Mouse (Mus musculus) erythroblast, embryonic 14.5 days (primary cell): Measurements from ENCODE around the gene Cdc25b. TPM values are rescaled to one million over a fixed set of nuclear protein-coding genes. Genes with fewer than 3 reads are reported as not detected.

ENCODE experiments used
- H3K27me3 ChIP-seq: 2 replicates; pipeline ENCODE4 v1.6.1; 2012; ENCODE audit warnings: inconsistent platforms; ENCODE audit not compliant: control insufficient read depth
- H3K36me3 ChIP-seq: 2 replicates; pipeline ENCODE4 v1.6.1; 2012; ENCODE audit warnings: mild to moderate bottlenecking, inconsistent platforms; ENCODE audit not compliant: control insufficient read depth
- H3K4me1 ChIP-seq: 2 replicates; pipeline ENCODE4 v1.6.1; 2012; ENCODE audit warnings: inconsistent platforms; ENCODE audit not compliant: control insufficient read depth
- H3K4me3 ChIP-seq: replicated peaks from 2 replicates; pipeline ENCODE3; 2012; ENCODE audit warnings: moderate library complexity, mild to moderate bottlenecking, inconsistent platforms
- H3K9me3 ChIP-seq: 2 replicates; pipeline ENCODE4 v1.6.1; 2012; ENCODE audit warnings: low read length, inconsistent platforms, mixed read lengths; ENCODE audit not compliant: control insufficient read depth
- GATA1 ChIP-seq: IDR thresholded peaks from 2 replicates; pipeline ENCODE4 v1.6.1; 2012; ENCODE audit warnings: low read length, inconsistent platforms, mixed read lengths
- TAL1 ChIP-seq: IDR thresholded peaks from 3 replicates; pipeline ENCODE4 v1.6.1; 2012; ENCODE audit warnings: low read length, inconsistent platforms, mixed read lengths
- polyA plus RNA-seq: library from polyadenylated mRNA; stranded (reverse); fragments of >175 nt; gene quantifications from 2 replicates; pipeline ENCODE4 v1.2.3, GENCODE M21; 2012

Cdc25b gene
- polyA plus RNA-seq, 1 experiment: 52.6 TPM

GRCm38 (mm10) chr2:131200710-131201109 is 14.0 kb downstream of the Cdc25b start:
- H3K4me3 ChIP-seq: no peak overlapping the region
- peaks cover 91% of the 10 kb centered on the region for H3K36me3 ChIP-seq
- H3K4me1 ChIP-seq: peaks cover 83% of the 10 kb centered on the region
- H3K27me3 ChIP-seq: no peaks in the 10 kb centered on the region; the same call in 1 of the 2 replicates
- TF ChIP-seq GATA1 (no peak), TAL1 (no peak)
- no peaks in the 10 kb centered on the region; the same call in 1 of the 2 replicates for H3K9me3 ChIP-seq

GRCm38 (mm10) chr2:131201262-131201661 is 14.5 kb downstream of the Cdc25b start:
- Histone ChIP-seq H3K4me3 (no peak overlapping the region), H3K4me1 (peaks cover 87% of the 10 kb centered on the region), H3K27me3 (no peaks in the 10 kb centered on the region; the same call in 1 of the 2 replicates), H3K36me3 (peaks cover 88% of the 10 kb centered on the region), H3K9me3 (no peaks in the 10 kb centered on the region; the same call in 1 of the 2 replicates)
- TF ChIP-seq GATA1: no peak
- TF ChIP-seq TAL1: no peak

- H3K9me3 ChIP-seq: no peaks in the 10 kb centered on the region; the same call in 1 of the 2 replicates
- H3K4me1 ChIP-seq: peaks cover 89% of the 10 kb centered on the region
- H3K27me3 ChIP-seq: no peaks in the 10 kb centered on the region
- TF ChIP-seq TAL1 (no peak), GATA1 (no peak)
- peaks cover 64% of the 10 kb centered on the region for H3K36me3 ChIP-seq
- H3K4me3 ChIP-seq: no peak overlapping the region
Observed at GRCm38 (mm10) chr2:131203816-131204409, 17.2 kb downstream of the Cdc25b start.

- Histone ChIP-seq H3K4me3 (peak overlapping the region; percentile 25), H3K27me3 (no peaks in the 10 kb centered on the region), H3K4me1 (peaks cover 90% of the 10 kb centered on the region), H3K36me3 (peaks cover 58% of the 10 kb centered on the region), H3K9me3 (no peaks in the 10 kb centered on the region; the same call in 1 of the 2 replicates)
- no peak for TF ChIP-seq GATA1
- TF ChIP-seq TAL1: no peak
Observed at GRCm38 (mm10) chr2:131204410-131204981, 17.7 kb downstream of the Cdc25b start.

GRCm38 (mm10) chr2:131205521-131206182 is 18.9 kb downstream of the Cdc25b start:
- Histone ChIP-seq H3K27me3 (no peaks in the 10 kb centered on the region), H3K36me3 (peaks cover 47% of the 10 kb centered on the region), H3K4me3 (peak overlapping the region; percentile 25), H3K4me1 (peaks cover 93% of the 10 kb centered on the region), H3K9me3 (no peaks in the 10 kb centered on the region)
- TF ChIP-seq TAL1: peak; percentile 96
- TF ChIP-seq GATA1: peak; percentile 96

GRCm38 (mm10) chr2:131206778-131207177 is 20.0 kb downstream of the Cdc25b start, which contains the start of gene Ap5s1:
Gene Ap5s1, plus strand, starts transcription at chr2:131207078.
- peaks cover 41% of the 10 kb centered on the region for H3K36me3 ChIP-seq
- no peaks in the 10 kb centered on the region for H3K27me3 ChIP-seq
- TF ChIP-seq GATA1 (no peak), TAL1 (no peak)
- peaks cover 94% of the 10 kb centered on the region for H3K4me1 ChIP-seq
- H3K4me3 ChIP-seq: peak within 1 kb of the TSS; percentile 25
- no peaks in the 10 kb centered on the region for H3K9me3 ChIP-seq

- H3K4me1 ChIP-seq: peaks cover 95% of the 10 kb centered on the region
- no peaks in the 10 kb centered on the region for H3K9me3 ChIP-seq
- H3K27me3 ChIP-seq: no peaks in the 10 kb centered on the region
- TF ChIP-seq TAL1 (no peak), GATA1 (no peak)
- peaks cover 41% of the 10 kb centered on the region for H3K36me3 ChIP-seq
- H3K4me3 ChIP-seq: no peak overlapping the region
Observed at GRCm38 (mm10) chr2:131208356-131208755, 21.6 kb downstream of the Cdc25b start.

GRCm38 (mm10) chr2:131209125-131209795 is 22.5 kb downstream of the Cdc25b start:
- H3K27me3 ChIP-seq: no peaks in the 10 kb centered on the region
- H3K9me3 ChIP-seq: no peaks in the 10 kb centered on the region
- H3K4me1 ChIP-seq: peaks cover 95% of the 10 kb centered on the region
- peak overlapping the region; percentile 80 for H3K4me3 ChIP-seq
- TF ChIP-seq GATA1: no peak
- peak; percentile 54 for TF ChIP-seq TAL1
- H3K36me3 ChIP-seq: peaks cover 41% of the 10 kb centered on the region
